Mouse (Mus musculus) v-Abl transformed pro-B cells (cell line): ENCODE results near the gene Hoxb2.

Experiments
- in situ Hi-C, 2 experiments: fragments of 400-800 bp; cut with MboI; formaldehyde crosslinking; loops; one replicate each; pipeline ENCODE4 v1.15.1; 2025; ENCODE audit not compliant: unreplicated experiment in 2 of 2

The Hoxb2 gene

GRCm38 (mm10) chr11:96334002-96334364, 16.3 kb upstream of the Hoxb2 start:
- in situ Hi-C loops = no loop called here

GRCm38 (mm10) chr11:96334998-96335397, 15.3 kb upstream of the Hoxb2 start:
- in situ Hi-C loops = no loop called here

GRCm38 (mm10) chr11:96336597-96336996, 13.7 kb upstream of the Hoxb2 start:
- in situ Hi-C loops = no loop called here

- in situ Hi-C loops = no loop called here
Measured at GRCm38 (mm10) chr11:96337026-96337425, 13.3 kb upstream of the Hoxb2 start.

DNA sequence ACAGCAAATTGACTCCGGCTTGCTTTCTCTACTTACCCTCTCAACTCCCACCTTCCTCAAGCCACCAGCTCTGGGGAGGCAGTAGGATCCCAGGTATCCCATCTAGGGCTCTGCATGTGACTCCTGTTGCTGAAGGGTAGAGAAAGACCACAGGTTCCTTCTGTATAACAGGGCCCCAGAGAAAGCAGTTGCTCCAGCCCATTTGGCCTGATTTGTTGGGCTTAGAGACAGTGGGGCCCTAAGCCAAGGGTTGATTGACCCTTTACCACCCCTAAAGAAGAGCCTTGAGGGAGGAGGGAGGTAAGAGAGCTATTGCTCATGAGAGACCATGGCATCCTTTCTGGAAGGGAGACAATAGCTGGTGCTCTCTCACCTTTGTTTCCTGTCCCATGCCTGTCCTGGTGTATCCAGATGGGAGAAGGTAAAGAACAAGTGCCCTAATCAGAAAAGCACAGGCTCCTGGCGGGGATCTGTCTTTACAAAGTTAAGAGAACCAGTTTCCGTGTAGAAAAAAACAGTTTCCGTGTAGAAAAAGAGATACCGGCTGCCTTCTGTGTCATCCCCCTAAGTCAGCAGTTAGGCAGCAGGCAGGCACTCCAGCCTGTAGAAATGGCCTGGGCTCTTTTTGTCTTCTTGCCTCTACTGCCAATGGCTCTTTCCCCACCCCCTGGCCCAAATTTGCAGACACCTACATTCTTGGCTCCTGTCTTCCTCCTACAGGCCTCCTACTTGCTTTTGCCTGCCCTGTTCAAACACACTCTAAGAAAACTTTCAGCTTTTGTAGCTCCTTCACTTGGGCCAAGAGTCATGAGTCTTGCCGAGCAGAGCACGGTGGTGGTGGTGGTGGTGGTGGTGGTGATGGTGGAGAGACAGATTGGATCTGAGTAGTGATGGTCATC, 11.1 kb upstream of the Hoxb2 start:
- in situ Hi-C loops = no loop called here

- in situ Hi-C loops = no loop called here
Measured at GRCm38 (mm10) chr11:96340698-96341365, 9.5 kb upstream of the Hoxb2 start.

DNA sequence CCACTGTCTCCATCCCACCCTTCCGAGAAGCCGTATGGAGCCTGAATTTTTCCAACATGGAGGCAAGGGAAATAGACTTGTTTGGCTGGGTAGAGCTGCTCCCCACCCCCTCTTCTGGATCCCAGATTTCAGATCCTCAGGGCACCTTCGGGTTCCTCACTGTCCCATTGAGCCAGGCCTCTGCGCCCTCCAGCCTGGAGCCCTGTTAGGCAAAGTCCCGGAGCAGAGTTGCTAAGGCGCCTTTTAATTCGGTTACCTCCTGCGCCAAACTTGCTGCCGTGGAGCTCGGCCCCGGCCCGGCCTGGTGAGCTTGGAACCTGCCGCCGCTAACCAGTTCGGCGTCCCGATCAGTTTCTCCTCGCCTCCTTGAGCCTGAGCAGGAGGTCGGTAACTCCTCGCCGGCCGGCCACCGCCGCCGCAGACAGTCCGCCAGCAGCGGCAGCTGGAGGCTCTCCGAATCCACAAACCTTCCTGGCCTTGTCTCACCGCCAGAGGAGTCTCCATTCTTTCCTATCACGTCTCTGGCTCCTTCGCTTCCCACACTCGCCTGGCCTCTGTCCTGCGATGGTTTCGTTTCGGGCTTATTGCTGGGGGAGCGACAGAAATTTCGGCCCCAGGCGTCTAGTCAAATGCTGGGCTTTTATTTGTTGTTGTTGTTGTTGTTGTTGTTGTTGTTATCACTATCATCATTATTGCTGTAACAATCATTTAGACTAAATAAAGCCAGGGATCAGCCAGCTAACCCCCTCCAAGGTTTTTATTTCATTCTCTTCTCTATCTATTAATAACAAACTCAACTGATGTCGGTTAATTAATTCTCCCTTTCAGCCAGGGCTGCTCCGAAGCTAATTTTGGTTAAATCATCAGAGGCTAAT, 8.4 kb upstream of the Hoxb2 start:
- in situ Hi-C loops = no loop called here

DNA sequence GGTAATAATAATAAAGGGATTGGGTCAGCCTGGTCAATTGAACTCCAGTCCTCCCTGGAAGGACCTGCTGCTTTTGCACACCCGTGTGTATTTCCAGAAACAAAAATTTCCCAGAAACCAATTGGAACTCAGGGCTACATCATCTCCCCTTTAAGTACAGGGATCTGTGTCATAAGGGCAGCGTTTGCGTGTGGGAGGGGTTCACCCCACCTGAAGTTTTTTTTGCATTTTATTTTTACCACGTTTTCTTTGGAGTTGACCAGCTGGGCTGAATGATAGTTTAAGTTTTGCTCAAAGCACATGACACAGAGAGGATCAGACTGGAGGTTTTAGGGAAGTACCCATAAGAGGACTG, 7.8 kb upstream of the Hoxb2 start:
- in situ Hi-C loops = no loop called here

GRCm38 (mm10) chr11:96343206-96343745, 7.0 kb upstream of the Hoxb2 start:
- in situ Hi-C loops = no loop called here

- in situ Hi-C loops = no loop called here
Measured at GRCm38 (mm10) chr11:96344061-96344877, 6.1 kb upstream of the Hoxb2 start.

DNA sequence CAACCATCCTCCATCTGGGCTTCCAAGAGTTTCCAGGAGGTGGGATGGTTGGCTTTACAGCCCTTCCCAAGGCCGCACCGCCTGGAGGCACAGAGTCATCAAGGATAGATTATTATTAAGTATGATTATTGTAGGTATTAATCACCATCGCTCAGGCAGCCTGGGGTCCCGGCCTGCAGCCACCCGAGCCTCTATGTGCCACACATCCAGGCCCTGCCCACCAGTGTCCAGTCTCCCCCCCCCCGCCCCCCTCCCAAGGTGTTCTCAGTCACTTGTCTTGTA, 5.5 kb upstream of the Hoxb2 start:
- in situ Hi-C loops = no loop called here

DNA sequence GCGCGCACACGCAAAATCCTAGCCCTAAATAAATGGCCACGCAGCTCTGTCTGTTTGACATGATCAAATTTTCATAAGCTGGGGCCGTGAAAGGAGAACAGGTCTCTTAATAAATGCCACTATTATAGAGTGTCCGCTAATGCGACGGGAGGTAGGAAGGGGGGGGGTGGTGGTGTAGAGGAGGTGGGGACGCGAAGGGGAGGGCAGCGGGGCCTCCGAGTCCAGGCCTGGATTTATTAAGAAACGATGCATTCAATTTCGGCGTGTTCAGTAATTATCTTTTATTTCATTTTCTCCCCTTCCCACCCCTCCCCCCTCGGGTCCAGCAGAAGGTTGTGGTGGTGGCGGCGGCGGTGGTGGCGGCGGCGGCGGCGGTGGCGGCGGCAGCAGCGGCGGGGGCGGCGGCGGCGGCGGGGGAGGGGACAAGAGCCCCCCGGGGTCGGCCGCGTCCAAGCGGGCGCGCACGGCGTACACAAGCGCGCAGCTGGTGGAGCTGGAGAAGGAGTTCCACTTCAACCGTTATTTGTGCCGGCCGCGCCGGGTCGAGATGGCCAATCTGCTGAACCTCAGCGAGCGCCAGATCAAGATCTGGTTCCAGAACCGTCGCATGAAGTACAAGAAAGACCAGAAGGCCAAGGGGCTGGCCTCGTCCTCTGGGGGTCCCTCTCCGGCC, 5.0 kb upstream of the Hoxb2 start:
- in situ Hi-C loops = no loop called here

- in situ Hi-C loops = no loop called here
Measured at GRCm38 (mm10) chr11:96345893-96346806, 4.2 kb upstream of the Hoxb2 start.

GRCm38 (mm10) chr11:96346916-96347520, 3.3 kb upstream of the Hoxb2 start:
- in situ Hi-C loops = no loop called here

- in situ Hi-C loops = no loop called here
Measured at GRCm38 (mm10) chr11:96347717-96348116, 2.6 kb upstream of the Hoxb2 start.

GRCm38 (mm10) chr11:96348141-96348928, 2.0 kb upstream of the Hoxb2 start:
- in situ Hi-C loops = no loop called here

GRCm38 (mm10) chr11:96348988-96349387, 1.3 kb upstream of the Hoxb2 start:
- in situ Hi-C loops = no loop called here
